Comparison of ENCODE assay signal across 23 mouse cellular contexts in the genomic region with DNA sequence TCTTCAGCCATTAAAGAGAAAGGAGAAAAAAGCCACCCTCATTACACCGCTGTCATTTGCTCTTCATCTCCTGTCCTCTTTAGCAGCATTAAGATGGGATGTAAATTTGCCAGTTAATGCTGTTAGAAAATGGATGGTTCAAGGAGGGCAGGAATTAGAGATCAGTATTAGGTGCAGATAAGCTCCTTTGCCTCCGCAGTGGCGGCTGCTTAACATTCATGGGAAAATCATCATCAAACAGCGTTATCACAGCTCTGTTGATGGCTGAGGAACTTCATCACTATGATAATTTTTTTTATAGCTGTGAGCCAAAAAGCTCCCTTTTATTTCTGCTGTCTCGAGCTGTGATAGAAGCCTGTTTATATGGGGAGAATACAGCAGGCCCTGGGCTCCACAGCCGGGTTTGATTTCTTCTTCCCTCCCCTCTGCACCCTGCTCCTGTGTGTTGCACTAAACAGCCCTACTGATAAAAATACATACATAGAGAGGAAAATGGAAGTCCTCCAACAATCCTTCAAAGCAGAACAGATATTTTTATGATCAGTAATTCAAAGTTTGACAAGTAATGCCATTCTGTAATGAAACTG.
DNase-seq lines count a peak whose midpoint lies in the region; ATAC-seq and TF ChIP-seq lines count a peak whose summit lies in the region.
"Had no signal": no experiment of that assay in that cellular context is flagged by ENCODE, and none has a peak within 500 bp of the region (broad histone marks: within the 10 kb centered on the region; RNA-seq: fewer than 3 reads in every experiment).

No protein-coding gene starts in this region.

- H3K9ac ChIP-seq in hindbrain, embryonic 13.5 days = no peak overlapping the region
- H3K9ac ChIP-seq in hindbrain, embryonic 16.5 days (ENCODE audit: low read depth, low read length) = no peak overlapping the region
- H3K9ac ChIP-seq in forebrain, embryonic 14.5 days (ENCODE audit: low read length) = no peak overlapping the region
- H3K9ac ChIP-seq in midbrain, embryonic 14.5 days (replicated peaks; ENCODE audit: low read length) = no peak overlapping the region
- H3K9ac ChIP-seq: embryonic facial prominence, embryonic 12.5 days; heart, embryonic 15.5 days; limb, embryonic 12.5 days had no signal

- no peak overlapping the region for H3K4me2 ChIP-seq in hindbrain, embryonic 13.5 days
- no peak overlapping the region for H3K4me2 ChIP-seq in hindbrain, embryonic 16.5 days (ENCODE audit: low read length)
- no peak overlapping the region for H3K4me2 ChIP-seq in forebrain, embryonic 14.5 days (ENCODE audit: low read length)
- H3K4me2 ChIP-seq in midbrain, embryonic 14.5 days (ENCODE audit: low read length) = no peak overlapping the region
- H3K4me2 ChIP-seq: embryonic facial prominence, embryonic 12.5 days; heart, embryonic 15.5 days; limb, embryonic 12.5 days; liver, embryonic 11.5 days had no signal

- H3K27me3 ChIP-seq in hindbrain, embryonic 13.5 days = no peaks in the 10 kb centered on the region
- no peaks in the 10 kb centered on the region for H3K27me3 ChIP-seq in hindbrain, embryonic 16.5 days (replicated peaks; ENCODE audit: control insufficient read depth, insufficient read depth, low read length)
- H3K27me3 ChIP-seq in forebrain, embryonic 14.5 days (replicated peaks; ENCODE audit: control insufficient read depth, insufficient read depth, low read length) = no peaks in the 10 kb centered on the region
- no peaks in the 10 kb centered on the region for H3K27me3 ChIP-seq in midbrain, embryonic 14.5 days (ENCODE audit: control insufficient read depth, insufficient read depth, low read length)
- H3K27me3 ChIP-seq in kidney, adult 2 months (replicated peaks; ENCODE audit: control insufficient read depth, insufficient read depth, low read length) = no peaks in the 10 kb centered on the region
- H3K27me3 ChIP-seq: embryonic facial prominence, embryonic 12.5 days had no signal

- no peak for TF ChIP-seq CTCF in kidney, adult 2 months (conservative IDR thresholded peaks at IDR 0.05; ENCODE audit: insufficient read depth, insufficient read length, low read depth, low read length)

- intact Hi-C loops in left cerebral cortex, postnatal 10 days (cut with DNase I) = no loop called here

- H3K9me3 ChIP-seq in hindbrain, embryonic 13.5 days = no peaks in the 10 kb centered on the region
- no peaks in the 10 kb centered on the region for H3K9me3 ChIP-seq in hindbrain, embryonic 16.5 days (ENCODE audit: control insufficient read depth, low read length)
- H3K9me3 ChIP-seq in forebrain, embryonic 14.5 days (replicated peaks; ENCODE audit: control insufficient read depth, low read length) = no peaks in the 10 kb centered on the region
- H3K9me3 ChIP-seq in midbrain, embryonic 14.5 days (ENCODE audit: control insufficient read depth, low read length) = no peaks in the 10 kb centered on the region
- H3K9me3 ChIP-seq: embryonic facial prominence, embryonic 12.5 days; heart, embryonic 15.5 days; limb, embryonic 12.5 days had no signal

- DNase-seq in brain, adult 2 months (ENCODE audit: low read depth, low spot score) = peak; percentile 7
- DNase-seq in forebrain, embryonic 14.5 days (ENCODE audit: low spot score) = peak; percentile 59
- DNase-seq in midbrain, embryonic 14.5 days = peak; percentile 73
- DNase-seq in left cerebral cortex, postnatal 10 days (ENCODE audit: extremely low spot score in 1 of 2, low spot score in 2 of 2) = no peak
- DNase-seq in frontal cortex, postnatal 25 days (ENCODE audit: low spot score in 2 of 2) = no peak
- DNase-seq in kidney, adult 2 months = no peak
- DNase-seq: adrenal gland, postnatal 25 days; cerebellum, adult 2 months; cerebellum, postnatal 25 days; gastrocnemius, adult 2 months; heart, postnatal 36 days; kidney, adult 8-10 months; kidney, postnatal 25 days; lung, adult 18-20 months; lung, postnatal 10 days; spleen, adult 18-20 months had no signal

- peak overlapping the region; percentile 71 for H3K27ac ChIP-seq in hindbrain, embryonic 13.5 days
- H3K27ac ChIP-seq in hindbrain, embryonic 16.5 days (ENCODE audit: low read depth, low read length) = no peak overlapping the region
- no peak overlapping the region for H3K27ac ChIP-seq in forebrain, embryonic 14.5 days (ENCODE audit: low read depth, low read length)
- peak overlapping the region; percentile 67 for H3K27ac ChIP-seq in midbrain, embryonic 14.5 days (replicated peaks; ENCODE audit: low read depth, low read length)
- H3K27ac ChIP-seq in kidney, adult 2 months (ENCODE audit: insufficient read depth, low read depth, low read length) = no peak overlapping the region
- H3K27ac ChIP-seq: embryonic facial prominence, embryonic 12.5 days; gastrocnemius, adult 2 months; heart, embryonic 15.5 days; layer of hippocampus, adult 2 months; limb, embryonic 12.5 days had no signal

- TF ChIP-seq POLR2A in kidney, adult 2 months (IDR thresholded peaks at IDR 0.05; ENCODE audit: low read depth, low read length) = no peak

- H3K4me1 ChIP-seq in hindbrain, embryonic 13.5 days (replicated peaks) = 0 out of 2 replicates have a peak, but pooled peaks cover 2% of the 10 kb centered on the region
- H3K4me1 ChIP-seq in hindbrain, embryonic 16.5 days (ENCODE audit: control insufficient read depth, insufficient read depth, low read depth, low read length) = no peaks in the 10 kb centered on the region
- no peaks in the 10 kb centered on the region for H3K4me1 ChIP-seq in forebrain, embryonic 14.5 days (ENCODE audit: control insufficient read depth, insufficient read depth, low read length)
- H3K4me1 ChIP-seq in midbrain, embryonic 14.5 days (ENCODE audit: control insufficient read depth, insufficient read depth, low read length) = peaks cover 9% of the 10 kb centered on the region
- H3K4me1 ChIP-seq in kidney, adult 2 months (ENCODE audit: control insufficient read depth, insufficient read depth, low read length) = no peaks in the 10 kb centered on the region
- H3K4me1 ChIP-seq: embryonic facial prominence, embryonic 12.5 days; heart, embryonic 15.5 days; limb, embryonic 12.5 days had no signal

- 53% methylated on average over 6 of the region's 6 CpGs for WGBS in hindbrain, embryonic 13.5 days
- 47% methylated on average over 6 of the region's 6 CpGs for WGBS in hindbrain, embryonic 16.5 days
- 45% methylated on average over 6 of the region's 6 CpGs for WGBS in forebrain, embryonic 14.5 days
- WGBS in midbrain, embryonic 14.5 days = 30% methylated on average over 6 of the region's 6 CpGs
- WGBS in kidney, adult 2 months = 62% methylated on average over 6 of the region's 6 CpGs

- no peaks in the 10 kb centered on the region for H3K36me3 ChIP-seq in hindbrain, embryonic 13.5 days
- no peaks in the 10 kb centered on the region for H3K36me3 ChIP-seq in hindbrain, embryonic 16.5 days (ENCODE audit: control insufficient read depth, insufficient read depth, low read length)
- H3K36me3 ChIP-seq in forebrain, embryonic 14.5 days (ENCODE audit: control insufficient read depth, insufficient read depth, low read length) = no peaks in the 10 kb centered on the region
- H3K36me3 ChIP-seq in midbrain, embryonic 14.5 days (ENCODE audit: control insufficient read depth, insufficient read depth, low read length) = no peaks in the 10 kb centered on the region
- H3K36me3 ChIP-seq in kidney, adult 2 months (ENCODE audit: control insufficient read depth, insufficient read depth, low read length) = no peaks in the 10 kb centered on the region
- H3K36me3 ChIP-seq: embryonic facial prominence, embryonic 12.5 days; heart, embryonic 15.5 days; limb, embryonic 12.5 days had no signal

- H3K4me3 ChIP-seq in hindbrain, embryonic 13.5 days = no peak overlapping the region
- no peak overlapping the region for H3K4me3 ChIP-seq in hindbrain, embryonic 16.5 days (ENCODE audit: low read length)
- H3K4me3 ChIP-seq in forebrain, embryonic 14.5 days (ENCODE audit: low read depth, low read length) = no peak overlapping the region
- H3K4me3 ChIP-seq in midbrain, embryonic 14.5 days (replicated peaks; ENCODE audit: low read depth, low read length) = no peak overlapping the region
- no peak overlapping the region for H3K4me3 ChIP-seq in kidney, adult 2 months (ENCODE audit: insufficient read depth, low read depth, low read length)
- H3K4me3 ChIP-seq: embryonic facial prominence, embryonic 12.5 days; gastrocnemius, adult 2 months; heart, embryonic 15.5 days; layer of hippocampus, adult 2 months; limb, embryonic 12.5 days had no signal

- no peak for ATAC-seq in hindbrain, embryonic 13.5 days (ENCODE audit: low FRiP score)
- no peak for ATAC-seq in hindbrain, embryonic 16.5 days
- ATAC-seq in forebrain, embryonic 14.5 days = no peak
- ATAC-seq in midbrain, embryonic 14.5 days (ENCODE audit: low FRiP score, low TSS enrichment) = peak; percentile 46; the same call in 1 of the 2 replicates

Comparison
In these comparisons a context has a peak if more than half of its experiments do, and no peak if none do; other contexts are left out.
1. H3K27ac ChIP-seq: peak in hindbrain, embryonic 13.5 days (single experiment) and midbrain, embryonic 14.5 days (single experiment); none in hindbrain, embryonic 16.5 days (single experiment), forebrain, embryonic 14.5 days (single experiment) and kidney, adult 2 months (single experiment).
2. DNase-seq: peak in brain, adult 2 months (single experiment), forebrain, embryonic 14.5 days (single experiment) and midbrain, embryonic 14.5 days (single experiment); none in left cerebral cortex, postnatal 10 days (0 of 2), frontal cortex, postnatal 25 days (0 of 2) and kidney, adult 2 months (single experiment).